Mouse (Mus musculus): ENCODE measurements at regions not wholly inside any gene's neighbourhood (a gene's known extent, or its start where the extent isn't known, plus 50 kb on each side); places are given as distances from the start of the nearest gene placed in this dataset.
"Not testable (repeated sequence)": the region's sequence is repeated elsewhere in the genome, so short reads cannot be mapped to it uniquely, and the experiment has no call there.

GRCm38 (mm10) chr5:91892338-91892737 is 70.5 kb downstream of the Rchy1 start:
- no peak for DNase-seq

GRCm38 (mm10) chr5:91881771-91882170 is 81.1 kb downstream of the Rchy1 start:
- no peak for DNase-seq

GRCm38 (mm10) chr5:91880231-91880630 is 82.6 kb downstream of the Rchy1 start:
- no peak for DNase-seq

DNA sequence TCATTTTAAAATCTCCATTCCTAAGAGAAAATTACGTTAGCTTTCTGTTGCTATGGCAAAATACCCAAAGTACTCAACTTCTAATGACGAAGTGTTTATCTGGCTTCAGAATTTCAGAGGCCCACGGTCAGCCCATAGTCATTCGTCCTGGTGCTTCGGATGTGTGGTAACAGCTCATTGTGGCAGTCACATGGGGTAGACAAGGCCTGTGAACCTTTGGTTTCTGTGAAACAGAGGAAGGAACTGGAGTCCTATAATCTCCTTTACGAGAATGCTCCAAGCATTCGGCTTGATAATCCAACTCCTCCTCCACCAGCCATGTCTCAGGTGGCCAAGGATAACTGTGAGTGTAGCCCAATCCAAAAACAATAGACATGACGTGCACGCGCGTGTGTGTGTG is 84.2 kb downstream of the Rchy1 start:
- DNase-seq = no peak

DNA sequence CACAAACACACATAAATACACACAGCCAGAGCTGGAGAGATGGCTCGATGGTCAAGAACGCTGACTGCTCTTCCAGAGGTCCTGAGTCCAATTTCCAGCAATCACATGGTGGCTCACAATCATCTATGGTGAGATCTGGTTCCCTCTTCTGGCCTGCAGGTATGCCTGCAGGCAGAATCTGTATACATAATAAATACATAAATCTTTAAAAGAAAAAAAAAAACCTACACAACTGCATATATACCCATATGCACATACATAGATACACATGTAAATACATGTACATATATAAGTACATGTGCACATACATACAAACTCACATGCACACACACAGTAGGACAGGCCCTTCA is 86.2 kb downstream of the Rchy1 start:
- no peak for DNase-seq

DNA sequence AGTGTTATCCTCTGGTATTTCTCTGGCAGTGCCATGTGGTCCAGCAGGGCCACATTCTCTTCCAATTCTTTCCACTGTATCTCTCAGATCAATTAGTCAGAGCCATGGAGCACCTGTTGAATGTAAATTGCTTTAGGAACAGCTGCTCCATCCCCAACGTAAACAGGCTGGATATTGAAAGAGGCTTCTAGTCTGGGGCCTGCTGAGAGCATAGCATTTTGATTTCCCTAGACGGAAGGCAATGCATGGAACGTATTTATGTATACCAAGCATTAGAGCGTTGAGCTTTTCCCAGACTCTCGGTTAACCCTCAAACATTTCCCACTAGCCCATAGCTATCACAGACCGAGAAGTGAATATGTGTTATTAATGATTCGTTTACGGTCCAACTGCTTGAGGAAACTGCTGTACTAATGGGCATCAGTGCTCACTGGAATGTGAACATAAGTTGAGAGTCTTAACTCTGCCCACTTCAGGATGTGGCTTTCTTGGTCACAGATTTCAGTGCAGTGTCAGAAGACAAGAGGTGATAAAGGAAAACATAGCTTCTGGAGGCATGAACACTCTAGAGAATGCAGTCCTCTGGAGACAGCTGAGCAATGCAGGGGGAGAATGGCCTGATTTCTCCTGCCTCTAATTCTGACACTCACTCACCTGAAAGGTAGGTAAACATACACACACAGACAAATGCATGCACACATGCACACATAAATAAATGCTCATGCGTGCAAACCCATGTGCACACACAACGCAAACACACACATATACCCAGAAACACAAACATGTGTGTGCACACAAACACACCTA is 86.8 kb downstream of the Rchy1 start:
- no peak for DNase-seq

DNA sequence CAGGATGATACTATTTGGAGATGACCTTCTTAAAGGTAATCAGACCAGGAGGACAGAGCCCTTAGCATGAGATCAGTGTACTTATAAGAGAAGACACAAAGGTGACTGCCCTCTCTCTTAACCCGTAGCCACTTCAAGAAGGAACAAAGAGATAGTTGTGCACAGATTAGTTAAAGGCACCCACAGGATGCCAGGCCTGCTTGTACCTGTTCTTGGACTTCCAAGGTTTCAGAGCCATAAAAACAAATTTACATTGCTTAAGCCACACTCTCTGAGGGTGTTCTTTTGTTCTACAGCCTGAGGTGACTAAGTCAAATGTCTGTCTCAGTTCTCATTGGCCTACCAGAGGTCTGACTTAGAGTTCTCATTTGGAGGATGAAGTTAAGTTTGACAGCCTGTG is 90.1 kb downstream of the Rchy1 start:
- DNase-seq = no peak

DNA sequence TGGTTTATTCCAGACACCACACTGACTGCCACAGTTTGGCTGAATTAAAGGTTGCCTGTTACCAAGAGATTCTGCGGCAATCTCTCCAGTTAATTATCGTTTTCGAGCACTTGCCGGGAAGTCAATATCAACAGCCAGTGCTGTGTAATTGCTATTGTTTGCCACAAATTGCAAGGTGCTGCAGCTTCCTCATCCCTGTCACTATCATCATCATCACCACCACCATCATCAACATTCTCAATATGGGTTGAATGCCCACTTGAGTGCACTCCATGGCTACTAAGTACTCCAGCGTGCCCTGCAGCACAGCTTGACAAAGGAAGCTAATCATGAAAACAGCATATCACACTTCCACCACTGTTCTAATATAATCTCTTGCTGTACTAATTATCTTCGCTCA is 93.1 kb downstream of the Rchy1 start:
- DNase-seq = no peak

- no peak for DNase-seq
Observed at GRCm38 (mm10) chr5:91866184-91866583, 96.7 kb downstream of the Rchy1 start.

DNA sequence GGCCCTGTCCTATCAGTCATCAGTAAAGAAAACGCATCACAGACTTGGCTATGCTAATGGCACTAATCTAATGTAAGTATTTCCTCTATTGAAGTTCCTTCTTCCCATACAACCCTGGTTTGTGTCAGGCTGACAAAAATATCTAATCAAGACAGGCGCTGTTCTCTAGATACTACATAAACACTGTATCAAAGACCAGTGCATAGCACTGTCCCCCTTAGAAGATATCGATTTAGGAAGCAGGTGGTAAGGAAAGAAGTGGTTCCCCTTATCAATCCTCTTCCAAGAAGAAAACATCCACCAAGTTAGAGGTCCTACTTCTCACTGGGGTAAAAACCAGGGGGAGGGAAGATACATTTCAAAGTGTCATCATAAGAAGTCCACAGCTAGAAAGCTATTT is 97.5 kb downstream of the Rchy1 start:
- no peak for DNase-seq

- DNase-seq = no peak
Observed at GRCm38 (mm10) chr5:91862843-91863242, 100.0 kb downstream of the Rchy1 start.

DNA sequence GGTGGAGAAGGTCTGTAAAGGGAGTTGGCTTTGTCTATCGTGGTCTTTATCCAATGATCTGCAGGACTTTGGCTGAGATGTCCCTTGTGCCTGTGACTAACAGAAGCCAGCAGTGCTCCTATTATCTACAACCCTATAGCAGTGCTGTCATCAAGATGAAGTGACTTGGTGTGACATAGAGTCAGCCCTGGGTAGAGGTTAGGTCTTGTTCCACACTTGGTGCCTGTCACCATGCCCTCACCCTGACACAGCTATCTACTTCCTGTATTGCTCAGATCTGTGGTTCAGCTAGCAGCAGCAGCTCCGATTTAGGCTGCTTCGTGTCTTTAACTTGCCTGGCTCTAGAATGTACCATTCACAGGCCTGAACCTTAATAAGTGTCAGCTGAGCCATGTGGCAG is 100.6 kb downstream of the Rchy1 start:
- DNase-seq = no peak

GRCm38 (mm10) chr5:91861440-91862187 is 101.3 kb downstream of the Rchy1 start:
- peak; percentile 2 for DNase-seq

DNA sequence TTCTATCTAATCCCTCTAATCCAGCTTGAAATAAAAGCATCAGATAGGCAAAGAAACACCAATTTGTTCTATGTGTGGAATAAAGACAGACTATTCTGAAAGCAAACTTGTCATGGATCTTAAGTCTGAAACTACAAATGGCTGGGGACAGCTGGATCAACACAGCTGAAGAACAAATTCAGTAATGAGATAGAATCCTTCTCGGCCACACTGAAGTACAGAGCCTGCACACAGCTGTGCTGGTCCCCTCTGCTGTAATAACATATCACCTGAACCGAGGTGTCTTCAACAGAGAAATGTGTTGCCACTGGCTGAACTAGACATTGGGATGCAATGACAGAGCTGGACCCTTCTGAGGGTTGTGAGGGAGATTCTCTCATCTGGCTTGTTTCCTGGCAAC is 102.4 kb downstream of the Rchy1 start:
- DNase-seq = no peak

GRCm38 (mm10) chr5:91852330-91852729 is 110.5 kb downstream of the Rchy1 start:
- DNase-seq = no peak

DNA sequence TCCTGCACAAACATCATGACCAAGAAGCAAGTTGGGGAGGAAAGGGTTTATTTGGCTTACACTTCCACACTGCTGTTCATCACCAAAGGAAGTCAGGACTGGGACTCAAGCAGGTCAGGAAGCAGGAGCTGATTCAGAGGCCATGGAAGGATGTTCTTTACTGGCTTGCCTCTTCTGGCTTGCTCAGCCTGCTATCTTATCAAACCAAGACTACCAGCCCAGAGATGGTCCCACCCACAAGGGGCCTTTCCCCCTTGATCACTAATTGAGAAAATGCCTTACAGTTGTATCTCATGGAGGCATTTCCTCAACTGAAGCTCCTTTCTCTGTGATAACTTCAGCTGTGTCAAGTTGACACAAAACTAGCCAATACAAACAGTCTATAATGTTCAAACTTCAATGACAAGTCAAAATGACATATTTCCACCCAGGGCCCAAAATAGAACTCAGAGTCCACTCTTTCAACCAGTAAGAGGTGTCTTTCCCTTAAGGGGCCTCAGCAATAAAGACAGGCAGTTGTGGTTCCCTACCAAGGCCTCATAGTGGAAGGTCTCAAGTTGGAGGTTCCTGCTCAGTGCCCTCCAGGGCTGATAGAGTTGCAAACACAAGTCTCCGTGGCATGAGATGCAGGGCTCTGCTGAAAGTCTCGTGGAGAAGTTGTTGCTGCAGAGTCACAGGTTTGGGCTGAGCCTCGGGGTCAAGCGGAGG is 111.9 kb downstream of the Rchy1 start:
- DNase-seq = not testable (repeated sequence)

GRCm38 (mm10) chr5:91850440-91850839 is 112.4 kb downstream of the Rchy1 start:
- no peak for DNase-seq

- no peak for DNase-seq
Observed at GRCm38 (mm10) chr5:91849533-91849932, 113.3 kb downstream of the Rchy1 start.

DNA sequence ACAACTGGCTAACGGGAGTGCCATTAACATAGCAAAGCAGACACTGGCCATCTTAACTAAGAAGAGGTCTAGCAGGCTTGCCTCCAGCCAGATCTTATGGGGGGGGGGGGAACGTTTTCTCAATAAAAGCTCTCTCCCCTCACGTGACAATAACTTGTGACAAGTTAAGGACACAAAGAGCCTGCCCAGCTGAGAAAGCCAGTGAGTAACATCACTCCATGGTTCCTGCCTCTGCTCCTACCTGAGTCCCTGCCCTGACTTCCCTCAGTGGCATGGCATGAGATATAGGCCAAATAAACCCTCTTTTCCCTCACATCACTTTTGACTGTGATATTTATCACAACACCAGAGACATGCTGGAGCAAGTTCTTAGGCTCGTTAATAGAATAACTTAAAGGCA is 113.8 kb downstream of the Rchy1 start:
- DNase-seq = no peak

- DNase-seq = no peak
Observed at GRCm38 (mm10) chr5:91848528-91848927, 114.3 kb downstream of the Rchy1 start.

DNA sequence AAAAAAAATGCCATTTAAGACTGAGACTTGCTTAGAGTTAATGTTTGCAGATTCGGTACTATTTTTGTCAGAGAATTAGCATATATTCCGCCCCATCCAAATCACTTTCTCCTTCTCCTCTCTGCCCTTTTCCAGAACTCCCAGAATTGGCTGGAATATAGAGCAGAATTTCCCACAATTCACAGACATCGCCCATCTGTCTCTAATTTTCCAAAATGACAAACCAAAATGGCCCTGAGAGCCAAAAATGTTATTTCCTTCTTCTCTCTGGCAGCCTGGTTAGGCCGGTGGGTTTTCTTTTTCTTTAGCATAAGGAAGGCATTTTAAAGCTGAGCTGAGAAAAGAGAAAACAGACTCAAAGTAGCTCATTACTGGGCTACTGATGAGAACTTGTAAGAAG is 119.8 kb downstream of the Rchy1 start:
- no peak for DNase-seq

DNA sequence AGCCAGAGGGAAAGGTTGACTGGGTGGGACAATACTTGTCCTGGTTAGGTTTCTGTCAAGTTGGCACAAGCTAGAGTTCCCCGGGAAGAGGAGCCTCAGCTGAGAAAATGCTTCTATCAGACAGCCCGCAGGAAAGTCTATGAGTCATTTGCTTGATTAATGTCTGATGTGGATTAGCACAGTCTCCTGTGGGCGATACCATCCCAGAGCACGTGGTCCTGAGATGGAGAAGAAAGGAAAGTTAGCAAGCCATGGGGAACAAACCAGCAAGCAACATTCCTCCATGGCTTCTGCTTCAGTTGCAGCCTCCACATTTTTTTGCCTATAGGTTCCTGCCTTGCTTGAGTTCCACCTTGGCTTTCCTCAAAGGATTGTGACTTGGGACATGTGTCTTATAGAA is 121.8 kb downstream of the Rchy1 start:
- DNase-seq = no peak

- DNase-seq = no peak
Observed at GRCm38 (mm10) chr5:91828481-91828880, 134.4 kb downstream of the Rchy1 start.

Data from adrenal gland, postnatal 25 days (tissue).